Mouse (Mus musculus) liver (tissue): Measurements from ENCODE around the gene BC030870.

Experiments used
- DNase-seq: peaks from one replicate; pipeline ENCODE4 v3.0.0-alpha.2; 2020; ENCODE audit warnings: mixed read lengths

BC030870 gene

DNA sequence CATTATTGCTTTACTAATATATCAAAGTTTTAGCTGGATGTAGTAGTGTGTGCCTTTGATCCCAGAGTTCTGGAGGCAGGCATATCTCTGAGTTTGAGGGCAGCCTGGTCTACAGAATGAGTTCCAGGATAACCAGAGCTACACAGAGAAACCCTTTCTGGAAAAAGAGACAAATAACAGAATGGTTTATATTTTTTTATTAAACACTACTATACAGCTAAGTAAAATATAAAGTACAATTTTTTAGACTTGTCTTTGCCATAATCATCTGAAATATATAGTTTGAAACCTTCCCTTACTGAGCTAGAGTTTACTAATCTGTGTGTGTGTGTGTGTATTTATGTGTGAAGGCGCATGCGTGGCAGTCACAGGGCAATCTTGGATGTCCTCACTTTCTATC lies 54.6 kb downstream of the BC030870 start, which contains the start of gene Gm10663:
Gm10663 (plus strand) TSS at position 301 of the 400 bp plus-strand sequence.
- no peak for DNase-seq

GRCm38 (mm10) chr8:65070996-65071395 lies 58.4 kb downstream of the BC030870 start:
- DNase-seq: no peak

- no peak for DNase-seq
Measured at GRCm38 (mm10) chr8:65068473-65068819, 60.9 kb downstream of the BC030870 start.

DNA sequence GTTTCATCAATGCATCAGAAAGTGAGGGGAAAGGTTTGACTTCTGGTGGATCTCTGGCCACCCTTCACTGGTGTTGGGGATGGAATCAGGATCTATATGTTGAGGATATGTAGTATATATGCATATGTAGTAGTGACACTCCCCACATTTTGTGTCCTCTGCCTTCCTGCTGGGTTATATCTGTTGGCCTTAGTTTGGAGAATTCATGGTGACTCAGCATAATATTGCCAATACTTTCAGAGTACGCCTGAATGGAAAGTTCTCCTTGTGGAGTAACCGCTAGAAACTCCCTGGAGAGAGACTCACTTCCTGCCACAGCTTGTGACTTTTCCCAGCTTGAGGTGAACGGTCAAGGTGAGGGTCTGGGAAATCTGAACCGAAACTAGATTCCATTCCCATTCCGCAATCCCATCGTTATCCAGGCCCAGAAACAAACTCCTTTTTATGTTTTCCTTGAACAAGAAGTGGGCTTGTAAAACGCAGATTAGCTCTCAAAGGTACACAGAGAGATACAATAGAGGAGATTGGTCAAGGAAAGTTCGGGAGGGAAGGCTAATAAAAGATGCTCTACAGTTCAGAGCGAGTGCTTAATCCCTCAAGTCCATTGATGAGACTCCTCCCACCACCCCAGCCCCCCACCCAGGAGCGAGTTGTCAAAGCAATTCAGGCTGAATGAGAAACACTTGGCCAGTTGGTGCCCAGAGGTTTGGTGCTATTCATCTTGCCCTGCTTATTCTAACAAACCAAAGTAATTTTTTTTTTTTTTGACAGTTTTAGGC lies 61.5 kb downstream of the BC030870 start:
- DNase-seq: no peak

DNA sequence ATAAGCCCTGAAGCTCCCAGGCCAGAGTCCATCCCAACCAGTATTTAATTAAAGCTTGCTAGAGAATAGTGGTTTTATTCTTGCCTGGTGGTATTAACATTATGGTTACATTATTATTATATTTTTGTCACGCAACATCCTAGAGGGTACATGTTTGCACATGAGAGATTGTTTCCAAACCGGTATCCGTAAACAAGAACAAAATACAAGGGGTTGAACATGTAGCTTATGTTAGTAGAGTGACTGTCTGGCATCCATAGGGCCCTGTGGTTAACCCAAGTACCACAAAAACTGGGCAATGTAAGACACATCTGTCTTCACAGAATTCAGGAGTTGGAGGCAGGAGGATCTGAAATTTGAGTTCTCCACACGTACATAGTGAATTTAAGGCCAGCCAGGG lies 62.3 kb downstream of the BC030870 start:
- DNase-seq: no peak

GRCm38 (mm10) chr8:65065622-65066021 lies 63.7 kb downstream of the BC030870 start:
- DNase-seq: no peak

DNA sequence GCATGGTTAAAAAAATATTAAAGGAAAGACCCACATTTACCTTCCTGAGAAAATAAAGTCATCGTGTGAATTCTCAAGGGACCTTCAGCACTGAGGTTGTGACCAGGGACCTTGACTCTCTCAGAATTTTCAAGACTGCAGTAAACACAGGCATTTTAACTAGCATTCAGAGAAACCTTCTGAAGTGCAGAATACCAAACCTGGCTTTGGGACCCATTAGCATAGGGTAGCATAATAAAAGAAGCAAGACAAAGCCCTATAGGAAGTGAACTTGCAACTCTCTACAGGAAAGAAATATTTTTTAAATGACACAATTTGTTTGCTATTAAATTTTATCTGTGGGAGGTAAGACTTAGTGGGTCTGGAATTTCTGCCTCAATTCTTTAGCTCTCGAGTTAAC lies 65.3 kb downstream of the BC030870 start:
- no peak for DNase-seq

DNA sequence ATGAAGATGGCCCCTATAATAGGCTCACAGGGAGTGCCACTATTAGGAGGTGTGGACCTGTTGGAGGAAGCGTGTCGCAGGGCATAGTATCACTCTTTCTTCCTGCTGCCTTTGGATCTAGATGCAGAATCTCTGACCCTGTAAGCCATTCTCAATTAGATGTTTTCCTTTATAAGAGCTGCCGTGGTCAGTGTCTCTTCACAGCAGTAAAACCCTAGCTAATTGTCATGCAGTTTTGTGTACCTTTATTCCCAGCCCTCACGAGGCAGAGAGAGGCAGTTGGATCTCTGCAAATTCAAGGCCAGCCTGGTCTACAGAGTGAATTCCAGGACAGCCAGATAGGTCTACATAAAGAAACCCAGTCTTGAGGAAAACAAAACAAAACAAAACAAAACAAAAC lies 67.2 kb downstream of the BC030870 start:
- no peak for DNase-seq

- no peak for DNase-seq
Measured at GRCm38 (mm10) chr8:65056722-65057121, 72.6 kb downstream of the BC030870 start.

GRCm38 (mm10) chr8:65053968-65054367 lies 75.4 kb downstream of the BC030870 start:
- no peak for DNase-seq

GRCm38 (mm10) chr8:65053554-65053953 lies 75.8 kb downstream of the BC030870 start:
- no peak for DNase-seq

DNA sequence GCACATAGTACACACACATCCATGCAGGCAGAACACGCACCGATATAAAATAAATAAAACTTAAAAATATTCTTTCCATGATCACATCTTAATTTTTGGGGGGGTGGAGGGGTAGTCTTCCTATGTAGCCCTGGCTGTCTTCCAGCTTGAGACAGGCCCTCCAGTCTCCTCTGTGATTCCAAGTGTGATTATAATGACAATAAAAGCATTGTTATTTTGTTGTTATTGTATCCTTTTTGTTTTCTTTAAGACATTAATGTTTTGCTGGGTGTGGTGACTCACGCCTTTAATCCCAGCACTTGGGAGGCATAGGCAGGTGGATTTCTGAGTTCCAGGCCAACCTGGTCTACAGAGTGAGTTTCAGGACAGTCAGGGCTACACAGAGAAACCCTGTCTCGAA lies 81.6 kb downstream of the BC030870 start:
- DNase-seq: no peak

- DNase-seq: no peak
Measured at GRCm38 (mm10) chr8:65047193-65047592, 82.2 kb downstream of the BC030870 start.

DNA sequence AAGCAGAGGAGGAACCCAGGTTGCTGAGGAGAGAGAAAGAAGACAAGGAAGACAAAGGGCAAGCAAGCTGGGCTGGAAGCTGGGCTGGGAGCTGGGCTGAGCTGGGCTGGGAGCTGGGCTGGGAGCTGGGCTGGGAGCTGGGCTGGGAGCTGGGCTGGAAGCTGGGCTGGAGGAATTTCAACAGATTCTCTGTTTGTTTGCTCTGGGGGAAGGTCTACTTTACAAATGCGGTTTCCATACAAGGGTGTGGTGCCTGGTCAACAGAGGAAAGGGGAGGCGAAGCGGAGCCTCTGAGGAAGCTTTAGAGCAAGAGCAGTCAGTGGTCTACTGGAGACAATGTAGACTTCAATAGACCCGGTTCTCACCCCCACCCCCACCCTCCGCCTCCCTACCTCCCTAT lies 82.8 kb downstream of the BC030870 start:
- peak; percentile 23 for DNase-seq

- peak; percentile 50 for DNase-seq
Measured at GRCm38 (mm10) chr8:65037117-65037533, 92.2 kb downstream of the BC030870 start, which contains the start of gene Apela. Gene Apela, minus strand, starts transcription at chr8:65037336.
